Mouse (Mus musculus) ovary, postnatal 36 days (tissue): Measurements from ENCODE around the gene Amigo3.

Experiments used
- DNase-seq: peaks from one replicate; pipeline ENCODE4 v3.0.0; 2022; ENCODE audit warnings: low spot score, mixed read lengths

The Amigo3 gene

GRCm38 (mm10) chr9:108052411-108052810 lies 548 bp upstream of the Amigo3 start:
- DNase-seq: no peak

GRCm38 (mm10) chr9:108053665-108054225 lies 786 bp downstream of the Amigo3 start:
- DNase-seq: no peak

- peak; percentile 2 for DNase-seq
These were observed 1.5 kb downstream of the Amigo3 start for GRCm38 (mm10) chr9:108054331-108055040.

- no peak for DNase-seq
These were observed 2.1 kb downstream of the Amigo3 start for GRCm38 (mm10) chr9:108055061-108055460.

DNA sequence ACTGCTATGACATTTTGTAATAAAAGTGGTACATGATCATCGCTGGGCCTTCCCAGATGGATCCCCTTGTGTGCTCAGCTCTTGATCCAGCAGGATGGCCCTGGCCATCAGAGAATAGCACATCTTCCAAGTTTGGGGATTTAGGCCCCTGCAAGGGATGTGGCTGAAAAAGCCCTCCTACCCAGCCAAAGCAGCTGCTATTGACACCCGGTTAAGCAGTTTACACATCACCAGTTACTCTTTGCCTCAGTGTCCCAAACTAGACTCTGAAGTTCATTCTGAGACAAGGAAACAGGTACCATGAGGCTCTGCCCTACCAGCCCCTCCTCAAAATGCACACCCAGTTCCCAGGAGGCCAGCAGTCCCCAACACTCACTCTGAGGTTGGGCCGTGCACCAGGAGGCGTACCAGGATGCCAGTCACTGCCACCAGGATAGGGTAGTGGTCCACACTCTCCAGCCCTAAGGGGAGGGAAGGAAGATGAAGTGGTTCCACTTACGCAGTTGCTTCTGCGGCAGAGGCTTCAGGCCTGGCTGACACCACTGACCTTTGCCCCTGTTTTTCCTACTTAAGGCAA lies 2.8 kb downstream of the Amigo3 start:
- DNase-seq: no peak

- DNase-seq: peak; percentile 5
These were observed 3.7 kb downstream of the Amigo3 start for GRCm38 (mm10) chr9:108056361-108057261.

DNA sequence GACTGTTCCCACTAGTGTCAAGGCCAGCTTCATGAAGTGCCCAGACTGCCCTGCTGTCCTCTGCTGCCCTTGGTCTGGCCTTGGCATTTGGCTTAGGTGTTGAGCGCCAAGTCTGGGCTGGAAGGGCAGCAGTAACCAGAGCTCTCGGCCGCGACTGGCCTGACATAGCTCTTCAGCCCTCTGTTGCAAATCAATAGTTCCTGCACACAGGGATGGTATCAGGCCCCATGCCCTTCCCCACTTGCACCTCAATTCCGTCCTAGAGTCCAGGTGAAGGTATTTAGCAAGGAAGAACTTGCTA lies 4.3 kb downstream of the Amigo3 start:
- peak; percentile 16 for DNase-seq

DNA sequence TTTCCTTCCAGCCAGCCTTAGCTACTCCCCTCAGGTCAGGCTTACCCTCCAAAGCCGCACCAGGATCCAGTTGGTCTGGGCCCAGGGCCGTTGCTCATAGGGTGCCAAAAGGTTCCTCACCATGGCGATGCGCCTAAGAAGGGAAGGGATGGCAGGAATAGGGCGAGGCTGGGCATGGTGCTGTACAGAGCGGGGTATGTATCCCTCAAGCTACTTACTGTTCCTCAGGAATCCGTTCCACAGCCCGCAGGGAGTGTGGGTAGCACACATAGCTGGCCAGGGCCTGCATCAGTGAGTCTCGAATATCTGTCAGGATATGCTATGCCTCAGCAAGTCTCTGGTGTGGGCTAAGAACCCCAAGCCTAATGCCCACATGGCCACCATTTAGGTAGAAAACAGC lies 5.3 kb downstream of the Amigo3 start:
- DNase-seq: peak; percentile 7

DNA sequence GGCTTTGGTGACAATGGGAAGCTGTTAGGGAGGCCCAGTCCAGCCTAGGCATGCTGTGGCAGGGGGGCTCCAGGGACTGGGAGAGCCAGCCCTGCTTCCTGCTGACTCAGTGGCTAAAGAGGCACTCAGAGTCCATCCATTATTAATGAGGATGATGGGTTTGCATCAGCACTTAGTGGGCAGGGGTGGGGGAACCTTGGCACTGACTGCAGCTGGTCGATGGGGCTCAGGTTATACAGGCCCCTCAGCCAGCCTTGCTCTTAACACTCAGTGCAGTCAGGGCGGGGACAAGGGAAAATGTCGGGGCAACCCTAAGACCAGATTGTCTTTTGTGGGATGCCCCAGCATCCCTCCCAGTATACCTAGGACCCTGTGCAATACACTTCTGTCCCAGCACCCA lies 9.2 kb downstream of the Amigo3 start:
- DNase-seq: no peak

GRCm38 (mm10) chr9:108063361-108063760 lies 10.4 kb downstream of the Amigo3 start:
- DNase-seq: no peak

DNA sequence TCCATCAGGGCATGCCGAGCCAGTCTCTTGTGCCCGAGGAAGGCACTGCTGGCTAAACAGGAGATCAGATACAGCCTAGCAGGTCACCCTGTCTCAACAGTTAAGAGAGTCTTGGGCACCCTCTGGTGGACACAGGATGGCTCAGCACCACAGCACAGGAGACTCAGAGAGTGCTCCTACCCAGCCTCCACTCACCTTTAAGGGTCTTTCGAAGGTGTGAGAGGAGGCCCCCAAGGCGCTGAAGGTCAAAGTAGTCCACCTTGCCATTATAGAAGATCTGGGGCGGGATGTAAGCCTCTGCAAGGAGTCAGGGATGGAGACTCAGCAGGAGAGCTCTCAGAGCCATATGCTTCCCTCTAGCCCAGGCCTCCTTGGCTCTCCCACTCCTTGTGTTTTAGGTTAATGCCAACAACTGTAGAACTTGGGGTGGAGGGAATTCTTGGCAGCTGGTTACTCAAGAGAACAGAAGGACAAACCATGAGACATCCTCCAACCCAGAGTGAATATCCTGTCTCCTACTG lies 12.6 kb downstream of the Amigo3 start:
- peak; percentile 54 for DNase-seq

GRCm38 (mm10) chr9:108067199-108067598 lies 14.2 kb downstream of the Amigo3 start:
- DNase-seq: no peak

DNA sequence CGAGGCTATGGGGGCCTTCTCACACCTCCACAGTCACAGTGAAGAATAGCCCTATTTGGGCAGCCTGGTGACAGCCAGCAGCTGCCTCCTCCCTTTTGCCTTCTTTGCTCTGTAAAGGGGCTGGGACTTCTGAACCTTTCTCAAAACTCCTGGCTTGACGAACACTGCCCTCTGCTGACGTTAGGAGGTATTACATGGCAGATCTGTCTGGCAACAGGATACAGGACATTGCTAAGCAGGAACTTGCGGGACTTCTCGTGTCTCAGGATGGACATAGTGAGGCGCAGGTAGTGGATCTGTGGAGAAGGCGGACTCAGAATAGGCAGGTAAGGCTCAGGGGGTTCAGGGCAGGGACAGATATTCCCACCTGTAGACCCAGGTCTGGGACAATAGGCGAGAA lies 14.9 kb downstream of the Amigo3 start:
- peak; percentile 71 for DNase-seq

DNA sequence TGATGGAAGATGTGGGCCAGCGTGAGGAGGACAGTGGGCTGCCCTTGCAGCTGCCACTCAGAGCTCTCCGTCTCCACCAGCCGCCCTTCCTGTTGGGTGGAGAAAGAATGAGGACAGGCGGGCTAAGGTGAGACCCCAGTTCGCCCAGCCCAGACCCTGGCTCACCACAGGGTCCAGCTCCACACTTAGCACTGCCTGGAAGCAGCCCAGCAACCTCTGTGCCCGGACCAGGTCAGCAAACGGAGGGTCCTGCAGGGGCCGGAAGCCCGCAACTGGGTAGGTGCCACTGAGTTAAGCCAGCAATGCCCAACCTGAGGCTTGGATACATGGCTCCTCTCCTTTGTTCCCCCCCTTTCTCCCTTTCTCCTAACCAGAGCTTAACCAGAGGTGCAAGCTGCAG lies 16.0 kb downstream of the Amigo3 start:
- no peak for DNase-seq

DNA sequence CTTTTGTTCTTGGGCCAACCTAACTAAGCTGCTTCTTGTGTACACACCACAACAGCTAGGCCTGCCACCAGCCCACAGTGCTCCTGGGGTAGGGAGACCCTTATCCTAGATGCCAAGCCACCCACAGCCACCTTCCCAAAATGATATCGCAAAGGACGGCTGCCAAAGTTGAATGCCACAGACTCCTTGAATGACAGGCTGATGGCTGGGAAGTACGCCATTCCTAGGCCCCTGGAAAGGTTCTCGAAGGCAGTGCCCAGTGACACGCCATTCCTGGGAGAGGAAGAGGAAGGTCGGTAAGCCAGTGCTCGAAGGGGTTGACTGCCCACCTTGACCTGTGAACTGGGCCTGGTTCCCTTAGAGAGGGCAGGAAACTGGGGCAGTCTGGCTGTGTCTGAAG lies 16.6 kb downstream of the Amigo3 start:
- no peak for DNase-seq

GRCm38 (mm10) chr9:108071801-108072200 lies 18.8 kb downstream of the Amigo3 start:
- DNase-seq: no peak

DNA sequence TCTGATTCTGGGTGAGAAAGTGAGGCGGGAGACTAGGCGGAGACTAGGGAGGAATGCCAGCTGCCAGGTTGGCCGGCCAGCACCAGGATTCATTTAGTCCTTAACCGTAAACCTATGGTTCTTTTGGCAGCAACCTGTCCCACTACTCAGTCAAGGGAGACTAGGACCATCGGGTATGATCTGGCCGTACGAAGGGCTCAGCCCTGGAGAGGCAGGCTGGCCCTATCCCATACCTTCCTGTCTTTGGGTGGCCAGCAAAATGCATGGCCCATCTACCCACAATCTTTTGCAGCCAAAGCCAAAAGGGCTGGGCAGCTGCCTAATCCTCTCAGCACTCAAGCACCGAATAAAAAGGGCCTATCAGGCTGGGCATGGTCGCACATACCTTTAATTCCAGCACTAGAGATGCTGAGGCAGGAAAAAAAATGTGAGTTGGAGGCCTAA lies 19.5 kb downstream of the Amigo3 start:
- no peak for DNase-seq

- DNase-seq: no peak
These were observed 20.4 kb downstream of the Amigo3 start for GRCm38 (mm10) chr9:108073141-108073930.

GRCm38 (mm10) chr9:108080168-108080567 lies 27.2 kb downstream of the Amigo3 start, which contains the start of gene Mst1:
TSS of gene Mst1 (plus strand) at chr9:108080436.
- DNase-seq: no peak

DNA sequence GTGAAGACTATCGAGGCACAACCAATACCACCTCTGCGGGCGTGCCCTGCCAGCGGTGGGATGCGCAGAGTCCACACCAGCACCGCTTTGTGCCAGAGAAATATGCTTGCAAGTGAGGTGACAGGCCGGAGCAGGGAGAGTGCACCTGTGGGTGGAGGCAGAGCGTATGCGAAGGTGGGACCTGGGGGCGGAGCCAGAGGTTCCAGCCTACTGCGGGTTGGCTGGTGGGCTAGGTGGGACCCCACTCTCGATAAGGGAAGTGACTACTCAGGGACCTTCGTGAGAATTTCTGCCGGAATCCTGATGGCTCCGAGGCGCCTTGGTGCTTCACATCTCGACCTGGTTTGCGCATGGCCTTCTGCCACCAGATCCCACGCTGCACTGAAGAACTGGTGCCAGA lies 29.6 kb downstream of the Amigo3 start:
- DNase-seq: no peak

DNA sequence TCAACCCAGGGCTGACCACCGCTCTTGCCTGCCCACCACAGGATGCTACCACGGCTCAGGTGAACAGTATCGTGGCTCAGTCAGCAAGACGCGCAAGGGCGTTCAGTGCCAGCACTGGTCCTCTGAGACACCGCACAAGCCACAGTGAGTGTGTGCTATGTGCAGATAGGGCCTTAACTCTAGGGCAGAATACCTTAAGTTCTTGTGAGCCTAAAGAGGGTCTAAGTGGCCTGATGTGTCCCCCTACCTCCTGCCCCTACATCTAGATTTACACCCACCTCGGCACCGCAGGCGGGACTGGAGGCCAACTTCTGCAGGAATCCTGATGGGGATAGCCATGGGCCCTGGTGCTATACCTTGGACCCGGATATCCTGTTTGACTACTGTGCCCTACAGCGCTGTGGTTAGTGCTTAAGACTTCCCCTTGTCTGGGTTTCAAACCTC lies 30.1 kb downstream of the Amigo3 start, which contains the start of gene Rnf123:
TSS of gene Rnf123 (minus strand) at position 359 of the 444 bp plus-strand sequence.
- DNase-seq: no peak
